Mouse (Mus musculus) stomach, postnatal 0 days (tissue): ENCODE results near the gene Zkscan17.

Experiments used
- CTCF ChIP-seq: IDR thresholded peaks from 2 replicates; pipeline ENCODE4 v1.5.1; 2016; ENCODE audit warnings: antibody characterized with exemption, low read depth, mild to moderate bottlenecking, moderate library complexity
- EP300 ChIP-seq: optimal IDR thresholded peaks from 2 replicates; pipeline ENCODE3; 2016; ENCODE audit warnings: antibody characterized with exemption

DNA sequence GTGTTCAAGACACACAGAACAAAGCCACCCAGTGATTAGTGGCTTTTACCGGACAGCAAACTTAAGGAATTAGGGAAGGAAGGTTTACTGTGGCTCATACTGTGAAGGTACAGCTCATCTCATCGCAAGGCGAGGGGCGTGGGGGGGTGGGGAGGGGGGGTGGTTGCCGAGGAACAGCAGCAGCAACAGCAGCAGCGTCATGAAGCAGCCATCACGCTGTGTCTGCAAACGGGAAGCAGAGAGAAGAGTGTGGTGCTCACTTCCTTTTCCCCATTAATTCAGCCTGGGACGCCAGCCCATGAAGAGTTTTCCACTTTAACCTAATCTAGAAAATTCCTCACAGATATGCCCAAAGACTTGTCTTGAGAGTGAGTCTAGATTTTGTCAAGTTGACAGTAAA lies 36.3 kb upstream of the Zkscan17 start:
- TF ChIP-seq EP300 (no peak), CTCF (no peak)
